Mouse (Mus musculus) fat pad, adult 2 months (tissue): ENCODE measurements around the gene Fkbp6.

Source experiments
- DNase-seq: peaks from one replicate; pipeline ENCODE4 v3.0.0-alpha.2; 2011; ENCODE audit warnings: low read depth, low spot score; ENCODE audit errors: extremely low read depth

Fkbp6 gene

DNA sequence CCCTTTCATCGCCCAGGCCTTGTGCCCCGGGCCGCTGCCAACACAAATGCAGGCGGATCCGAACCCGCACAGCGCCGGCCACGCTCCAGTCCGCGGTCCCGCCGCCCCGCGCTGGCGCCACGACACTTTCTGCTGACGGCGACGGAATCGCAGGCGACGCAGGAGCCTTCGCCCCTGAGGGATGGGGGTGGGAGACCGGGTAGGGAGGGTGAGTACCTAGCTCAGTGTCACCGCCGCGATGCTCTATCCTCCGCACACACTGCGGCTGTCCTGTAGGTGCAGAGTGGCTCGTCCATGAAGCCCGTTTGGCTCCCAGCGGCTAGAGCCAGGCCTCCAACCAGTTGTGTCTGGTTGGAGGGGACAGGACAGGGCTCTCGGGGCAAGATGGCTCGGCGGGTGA, 73.2 kb downstream of the Fkbp6 start:
- no peak for DNase-seq

DNA sequence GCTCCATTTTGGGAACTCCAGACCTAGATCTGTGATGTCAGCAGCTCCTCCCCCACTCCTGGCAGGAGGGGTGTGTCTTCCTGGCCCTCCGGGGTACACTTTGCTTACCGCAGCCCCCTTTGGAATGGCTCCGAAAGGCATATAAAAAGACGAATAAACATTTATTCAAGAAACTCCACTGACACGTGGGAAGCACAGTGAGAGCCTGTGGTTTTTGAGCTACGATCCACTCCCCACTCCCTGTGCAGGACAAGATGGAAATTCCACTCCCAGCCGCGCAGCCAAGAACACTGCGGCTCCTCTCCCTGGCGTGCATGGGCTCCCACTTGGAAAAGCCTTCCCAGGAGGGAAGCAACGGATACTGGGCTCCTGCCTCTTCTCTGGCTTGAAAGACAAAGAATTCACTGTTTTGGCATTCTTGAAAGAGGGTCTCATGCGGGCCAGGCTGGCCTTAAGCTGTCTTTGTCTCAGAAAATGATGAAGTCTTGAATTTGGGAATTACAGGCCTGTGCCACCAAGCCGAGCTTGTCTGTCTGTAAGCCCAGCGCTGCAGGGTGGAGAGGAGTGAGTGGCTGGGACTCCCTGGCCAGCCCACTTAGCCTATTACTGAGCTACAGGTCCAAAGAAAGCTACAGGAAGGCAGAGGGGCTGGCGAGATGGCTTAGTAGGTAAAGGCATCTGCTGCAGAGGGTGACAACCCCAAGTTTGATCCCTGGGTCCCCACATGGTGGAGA, 75.0 kb downstream of the Fkbp6 start:
- no peak for DNase-seq

DNA sequence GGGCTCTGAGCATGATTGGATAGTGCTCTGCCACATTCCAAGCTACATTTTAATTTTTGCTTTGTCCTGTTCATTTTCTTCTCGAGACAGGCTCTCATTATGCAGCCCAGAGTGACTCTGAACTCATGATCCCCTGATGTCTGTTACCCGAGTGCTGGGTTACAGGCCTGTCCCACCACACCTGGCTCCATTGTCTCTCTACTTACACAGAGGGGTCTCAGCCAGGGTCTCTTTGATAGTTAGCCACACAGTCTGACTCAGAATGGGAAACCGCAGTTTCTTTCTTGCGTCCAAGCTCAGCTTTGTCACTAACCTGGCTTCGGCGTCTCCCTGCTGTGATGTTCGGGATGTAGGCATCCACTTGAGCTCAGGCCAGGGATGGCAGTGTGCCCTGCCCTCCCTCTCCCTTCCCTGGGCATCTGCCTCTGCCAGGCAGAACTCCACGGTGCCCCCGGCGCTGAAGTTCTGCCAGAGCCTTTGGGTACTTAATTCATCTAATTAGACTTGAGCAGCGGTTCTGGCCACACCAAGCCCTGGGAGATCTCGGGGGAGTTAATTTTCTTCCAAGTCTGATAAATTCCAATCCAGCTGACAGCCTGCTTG, 78.2 kb downstream of the Fkbp6 start:
- DNase-seq, result no peak

DNA sequence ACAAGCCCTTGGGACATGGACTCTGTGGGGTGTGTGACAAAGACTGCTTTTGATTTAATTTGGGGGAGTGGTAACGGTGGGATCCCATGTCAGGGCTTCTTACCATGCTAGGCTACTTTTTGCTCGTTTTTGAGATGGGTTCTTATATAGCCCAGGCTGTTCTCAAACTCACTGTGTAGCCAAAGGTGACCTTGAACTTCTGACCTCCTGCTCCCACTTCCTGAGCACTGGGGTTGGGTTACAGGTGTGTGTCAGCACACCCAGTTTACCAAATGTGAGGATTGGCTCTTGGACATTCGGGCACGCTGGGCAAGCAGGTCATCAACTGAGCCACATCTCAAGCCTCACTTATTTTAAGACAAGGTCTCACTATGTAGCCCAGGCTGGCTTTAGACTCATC, 79.5 kb downstream of the Fkbp6 start:
- DNase-seq, result no peak

DNA sequence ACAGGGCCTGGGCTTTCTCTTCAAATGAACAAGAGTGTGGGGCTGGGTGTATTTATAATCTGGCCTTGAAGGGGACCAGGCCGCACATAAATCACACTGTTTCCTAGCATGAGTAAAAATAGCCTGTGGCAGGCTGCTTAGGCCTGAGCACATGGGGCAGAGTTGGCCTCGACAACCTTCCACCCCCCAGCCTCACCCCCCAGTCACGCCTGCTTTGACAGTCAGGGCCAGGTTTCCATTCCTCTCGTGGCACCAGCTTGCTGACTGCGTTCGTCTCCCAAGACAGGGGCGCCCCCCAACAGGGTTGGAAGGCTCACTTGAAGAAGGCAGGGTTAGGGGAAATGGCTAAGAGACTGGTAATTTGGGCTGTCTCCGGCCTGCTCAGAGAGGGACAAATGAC, 80.4 kb downstream of the Fkbp6 start:
- no peak for DNase-seq

DNA sequence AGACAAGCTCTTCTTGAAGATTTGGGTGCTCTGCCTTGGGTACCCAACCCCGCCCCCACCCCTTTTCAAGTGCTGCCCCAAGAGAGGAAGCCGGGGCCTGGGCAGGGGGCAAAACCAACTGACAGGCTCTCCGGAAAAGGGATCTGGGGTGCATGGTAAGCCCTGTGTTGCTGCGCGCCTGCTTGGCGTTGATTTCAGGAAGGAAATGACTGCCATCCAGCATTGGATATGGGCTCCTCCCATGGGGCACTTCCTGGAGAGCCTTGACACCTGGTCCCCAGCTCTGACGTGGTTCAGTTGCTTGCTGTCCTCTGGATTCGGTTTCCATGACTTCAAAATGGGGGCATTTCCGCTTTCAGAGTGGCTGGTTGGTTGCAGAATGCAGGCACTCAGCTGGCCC, 85.3 kb downstream of the Fkbp6 start:
- no peak for DNase-seq

DNA sequence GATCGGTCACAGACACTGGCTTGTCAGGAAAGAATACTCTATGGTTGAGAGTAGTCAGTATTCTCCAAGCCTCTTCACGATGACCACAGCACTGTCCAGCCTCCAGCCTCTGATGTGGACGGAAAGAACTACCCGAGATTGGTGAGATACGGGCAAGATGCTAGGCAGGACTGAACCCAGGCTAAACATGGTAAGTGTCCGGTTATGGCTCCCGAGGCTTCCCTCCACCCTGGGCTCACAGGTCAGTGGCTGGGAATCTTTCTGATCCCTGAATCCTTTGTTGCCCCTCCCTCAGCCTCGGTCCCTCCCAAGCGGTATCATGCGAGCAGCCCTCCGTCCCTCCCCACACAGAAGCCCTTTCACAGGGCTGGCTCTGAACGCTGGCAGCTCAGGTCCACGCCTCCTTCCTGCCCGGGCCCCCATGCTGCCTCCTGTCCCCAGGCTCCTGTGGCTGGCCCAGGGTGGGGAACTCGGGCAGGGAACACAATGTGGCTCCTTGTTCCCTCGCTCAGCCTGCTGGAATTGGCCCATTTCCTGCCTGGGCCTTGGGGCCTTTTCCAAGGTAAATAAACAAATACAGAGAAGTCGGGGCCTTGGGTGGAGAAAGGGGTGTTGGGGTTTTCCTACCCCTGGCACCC, 85.9 kb downstream of the Fkbp6 start:
- DNase-seq, result no peak

DNA sequence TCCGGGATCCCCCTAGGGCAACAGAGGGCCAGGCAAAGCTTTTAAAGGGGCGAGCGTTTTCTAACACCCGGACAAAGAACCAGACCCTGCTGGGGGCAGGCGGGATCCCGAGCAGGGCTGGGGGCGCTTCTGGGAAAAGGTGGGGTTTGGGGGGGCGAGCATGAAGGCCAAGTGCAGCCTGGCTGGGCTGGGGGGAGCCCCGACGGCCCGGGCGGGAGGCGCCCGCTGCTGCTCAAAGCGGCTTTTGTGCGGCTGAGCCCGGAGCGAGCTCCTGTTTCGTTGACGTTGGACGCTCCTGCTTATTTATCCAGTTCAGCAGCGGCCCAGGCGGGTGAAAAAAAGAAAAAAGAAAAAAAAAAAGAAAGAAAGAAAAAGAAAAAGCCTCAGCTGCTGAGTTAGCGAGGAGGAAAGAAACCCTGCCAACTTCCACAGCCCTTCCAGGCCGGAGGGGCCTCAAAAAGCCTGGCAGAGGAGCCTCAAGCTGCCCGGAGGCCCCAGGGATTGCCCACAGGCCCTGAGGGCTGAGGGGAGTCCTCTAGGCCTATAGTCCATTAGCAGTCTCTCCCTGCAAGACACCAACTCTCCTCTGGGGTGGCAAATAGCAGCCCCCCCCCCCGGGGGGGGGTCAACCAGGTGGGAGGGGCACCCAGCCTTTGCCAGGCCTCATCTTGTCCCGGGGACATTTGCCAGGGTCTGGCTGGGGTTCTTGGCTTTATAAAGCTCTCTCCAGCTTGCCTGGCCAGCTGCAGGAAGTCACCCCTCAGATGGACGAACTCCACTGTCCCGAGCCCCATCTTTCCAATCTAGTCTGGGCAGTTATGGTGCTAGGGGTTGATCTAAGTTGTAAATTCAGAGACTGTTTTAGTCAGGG, 91.3 kb downstream of the Fkbp6 start:
- DNase-seq, result no peak

DNA sequence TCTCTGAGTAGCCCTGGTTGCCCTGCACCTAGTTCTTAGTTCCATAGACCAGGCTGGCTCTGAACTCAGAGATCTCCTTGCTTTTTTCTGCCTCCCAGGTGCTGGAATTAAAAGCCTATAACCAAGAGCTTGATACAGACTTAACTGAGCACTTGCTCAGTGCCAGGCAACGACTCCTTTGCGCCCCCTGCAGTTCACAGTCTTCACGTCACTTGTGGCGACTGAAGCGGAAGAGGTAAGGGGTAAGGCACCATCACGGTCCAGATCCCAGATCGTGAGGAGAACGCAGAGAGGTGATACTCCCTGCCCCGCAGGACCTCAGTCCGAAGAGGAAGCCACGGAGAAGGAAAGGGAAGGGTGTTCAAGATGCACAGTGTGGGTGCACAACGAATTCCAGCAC, 92.3 kb downstream of the Fkbp6 start:
- DNase-seq, result no peak

DNA sequence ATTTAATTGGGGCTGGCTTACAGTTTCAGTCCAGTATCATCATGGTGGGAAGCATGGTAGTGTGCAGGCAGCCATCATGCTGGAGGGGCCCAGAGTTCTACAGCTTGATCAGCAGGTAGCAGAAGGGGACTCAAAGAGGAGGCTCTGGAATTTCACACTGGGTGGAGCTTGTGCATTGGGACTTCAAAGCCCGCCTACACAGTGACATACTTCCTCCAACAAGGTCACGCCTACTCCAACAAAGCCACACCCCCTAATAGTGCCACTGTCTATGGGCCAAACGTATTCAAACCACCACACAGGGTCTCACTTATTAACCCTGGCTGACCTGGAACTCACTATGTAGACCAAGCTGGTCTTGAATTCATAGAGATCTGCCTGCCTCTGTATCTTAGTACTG, 93.7 kb downstream of the Fkbp6 start:
- DNase-seq, result no peak

DNA sequence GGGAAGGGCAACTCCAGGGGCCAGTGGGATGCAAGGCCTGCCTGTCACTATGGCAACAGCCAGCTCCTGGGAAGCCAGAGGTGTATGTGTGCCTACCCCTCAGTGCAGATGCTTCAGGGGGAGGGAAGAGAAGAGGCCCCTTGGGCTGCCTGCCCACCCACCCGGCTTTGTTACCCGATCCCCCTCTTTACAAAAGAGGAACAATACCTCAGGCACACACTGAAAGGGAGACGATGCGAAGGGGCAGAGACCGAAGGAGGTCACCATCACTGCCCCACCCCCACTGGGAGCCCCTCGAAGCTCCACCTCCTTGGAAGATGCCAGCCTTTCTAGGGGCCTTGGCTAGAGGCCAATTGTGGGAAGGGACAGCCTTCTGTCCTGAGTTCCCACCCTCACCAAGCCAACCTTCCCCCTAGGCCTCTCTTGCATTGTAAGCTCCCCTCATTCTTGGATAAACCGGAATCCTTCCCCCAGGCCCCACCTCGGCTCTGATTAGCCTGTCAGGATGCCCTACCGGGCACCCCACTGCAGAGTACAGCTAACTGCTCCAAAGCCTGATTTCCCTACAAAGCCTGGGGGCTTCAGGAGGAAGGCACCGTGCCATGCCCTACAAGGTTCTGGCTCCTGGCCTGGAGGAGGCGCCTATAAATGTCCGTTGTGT, 96.0 kb downstream of the Fkbp6 start:
- no peak for DNase-seq

DNA sequence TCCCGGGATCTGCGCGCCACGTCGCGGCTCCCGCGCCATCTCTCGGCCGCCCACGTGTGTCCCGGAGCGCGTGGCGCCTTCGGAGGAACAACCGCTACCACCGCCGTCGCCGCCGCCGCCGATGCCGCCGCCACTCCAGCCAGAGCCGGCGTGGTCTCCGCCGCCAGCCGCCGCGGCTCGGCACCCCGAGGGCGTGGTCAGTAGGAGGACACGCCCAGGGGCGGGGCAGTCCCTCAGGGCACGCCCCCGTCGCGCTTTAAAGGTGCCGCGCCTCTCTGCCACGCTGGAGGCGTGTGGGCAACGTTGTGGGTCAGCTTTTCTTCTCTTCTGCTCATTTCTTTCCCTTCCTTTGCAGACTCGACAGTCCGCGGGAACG, 98.8 kb downstream of the Fkbp6 start, which contains the start of gene Fzd9:
Gene Fzd9 (minus strand): TSS at position 152 of the 376 bp plus-strand sequence.
- DNase-seq, result no peak

DNA sequence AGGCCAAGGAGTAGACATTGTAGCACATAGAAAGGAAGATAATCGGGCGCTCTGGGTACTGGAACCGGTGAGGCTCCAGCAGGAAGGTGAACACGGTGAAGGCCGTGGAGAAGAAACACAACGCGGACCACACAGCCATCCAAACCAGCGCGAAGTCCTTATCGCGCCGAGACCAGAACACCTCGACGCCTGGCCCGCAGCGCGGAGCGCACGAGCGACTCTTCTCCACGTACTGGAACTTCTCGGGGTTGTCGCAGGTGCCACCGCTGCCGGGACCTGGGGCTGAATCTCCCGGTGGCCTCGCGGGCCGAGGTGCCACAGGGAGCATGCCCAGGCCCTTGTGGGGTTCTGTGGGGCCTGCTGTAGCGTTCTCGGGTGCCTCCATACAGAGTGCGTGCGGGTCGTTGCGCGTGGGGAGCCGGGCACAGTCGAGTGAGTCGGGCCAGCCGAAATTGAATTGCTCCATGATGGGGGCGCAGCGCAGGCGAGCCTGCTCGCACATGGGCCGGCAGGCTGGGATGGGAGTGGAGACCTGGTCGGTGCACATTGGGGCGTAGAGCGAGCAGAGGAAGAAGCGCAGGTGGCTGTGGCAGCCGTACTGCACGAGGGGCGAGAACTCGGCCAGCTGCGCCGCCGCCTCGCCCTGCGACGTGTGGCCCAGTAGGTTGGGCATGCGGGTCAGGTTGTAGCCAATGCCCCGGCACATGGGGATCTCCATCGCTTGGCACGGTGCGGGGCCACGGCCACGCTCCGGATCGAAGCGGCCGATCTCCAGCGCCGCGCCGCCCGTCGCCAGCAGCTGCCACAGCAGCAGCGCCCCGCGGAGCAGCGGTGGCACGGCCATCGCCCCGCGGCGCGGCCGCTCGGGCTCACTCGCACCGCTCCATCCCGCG, 99.4 kb downstream of the Fkbp6 start:
- DNase-seq, result no peak

DNA sequence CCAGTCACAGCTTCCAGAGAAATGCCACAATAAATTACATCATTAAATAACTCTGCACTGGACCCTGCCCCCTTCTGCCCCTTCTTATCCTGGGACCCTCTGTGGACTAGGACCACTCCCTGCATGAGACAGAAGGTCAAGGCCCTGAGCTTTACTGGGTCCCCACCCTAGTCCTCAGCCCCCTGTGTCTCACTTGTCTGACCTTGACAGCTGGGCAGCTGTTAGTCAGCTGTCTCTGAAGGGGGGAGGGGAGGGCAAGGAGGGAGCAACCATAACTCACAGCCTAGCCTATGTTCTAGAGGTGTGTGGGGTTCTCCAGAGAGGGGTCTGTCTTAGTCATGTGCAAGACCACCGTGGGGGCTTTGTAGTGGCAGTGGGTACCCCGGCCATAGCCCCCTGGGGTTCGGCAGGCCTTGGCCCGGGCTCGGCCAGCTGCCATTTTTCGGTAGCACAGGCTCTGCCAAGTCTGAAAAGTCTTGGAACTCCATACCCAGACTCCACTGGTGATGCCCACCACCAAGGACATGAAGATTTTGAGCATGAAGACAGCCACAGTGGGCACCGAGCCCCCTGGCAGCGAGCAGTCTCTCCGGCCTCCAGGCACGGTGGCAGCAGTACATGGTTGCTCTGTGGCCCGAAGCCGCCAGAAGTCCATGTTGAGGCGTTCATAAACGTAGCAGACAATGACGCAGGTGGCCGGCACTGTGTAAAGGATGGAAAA, 100.7 kb downstream of the Fkbp6 start:
- DNase-seq, result no peak

DNA sequence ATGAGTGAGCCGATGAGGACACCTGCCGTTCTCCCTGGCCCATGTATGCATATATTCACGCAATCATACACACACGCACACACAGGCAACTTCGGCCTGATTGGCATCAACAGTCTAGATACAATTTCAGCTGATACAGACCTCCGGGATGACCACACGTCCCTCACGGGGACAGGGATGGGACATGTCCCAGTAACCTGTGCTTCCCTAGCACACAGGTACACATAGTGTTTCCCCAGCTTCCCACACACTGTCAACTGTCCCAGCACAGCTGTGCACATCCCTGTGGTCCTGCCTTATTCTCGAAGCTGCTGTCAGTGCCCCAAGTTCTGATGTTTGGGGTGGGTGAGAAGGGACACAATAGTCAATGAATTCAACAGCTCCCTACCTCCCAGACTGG, 102.5 kb downstream of the Fkbp6 start:
- DNase-seq, result no peak

DNA sequence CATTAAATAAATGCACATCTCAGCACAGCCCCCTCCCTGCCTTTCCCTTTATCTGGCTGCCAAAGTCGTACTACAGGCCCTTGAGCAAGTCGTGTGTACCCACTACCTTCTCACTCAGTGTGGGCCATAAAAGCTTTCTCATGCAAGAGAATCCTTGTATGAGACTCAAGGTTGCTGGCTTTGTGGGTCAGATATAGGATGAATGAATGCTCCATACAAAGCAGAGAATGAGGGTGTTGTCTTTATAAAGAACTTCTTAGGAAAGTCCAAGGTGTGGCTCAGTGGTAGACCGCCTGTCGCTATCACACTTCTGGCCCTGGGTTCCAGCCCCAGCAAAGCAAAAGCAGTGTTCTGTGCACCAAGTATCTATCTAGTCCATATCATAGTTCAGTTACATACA, 103.3 kb downstream of the Fkbp6 start:
- DNase-seq, result no peak

DNA sequence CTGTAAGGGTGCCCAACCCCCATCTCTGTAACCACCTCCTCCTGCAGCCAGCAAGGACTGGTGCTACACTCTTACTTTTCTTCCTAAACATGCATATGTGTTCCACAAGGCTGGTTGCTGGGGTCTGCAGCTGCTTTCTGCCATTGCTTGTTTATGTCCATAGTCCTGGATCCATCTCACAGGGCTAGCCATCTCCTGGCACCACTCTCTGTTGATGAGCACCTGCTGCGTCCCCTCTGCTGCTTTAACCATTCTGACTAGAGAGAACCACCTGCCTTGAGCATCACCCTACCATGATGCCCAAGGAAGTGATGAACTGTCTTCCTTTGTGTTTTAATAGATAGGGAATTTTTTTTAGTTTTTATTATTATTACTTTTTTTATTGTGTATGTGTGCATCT, 106.7 kb downstream of the Fkbp6 start:
- no peak for DNase-seq

DNA sequence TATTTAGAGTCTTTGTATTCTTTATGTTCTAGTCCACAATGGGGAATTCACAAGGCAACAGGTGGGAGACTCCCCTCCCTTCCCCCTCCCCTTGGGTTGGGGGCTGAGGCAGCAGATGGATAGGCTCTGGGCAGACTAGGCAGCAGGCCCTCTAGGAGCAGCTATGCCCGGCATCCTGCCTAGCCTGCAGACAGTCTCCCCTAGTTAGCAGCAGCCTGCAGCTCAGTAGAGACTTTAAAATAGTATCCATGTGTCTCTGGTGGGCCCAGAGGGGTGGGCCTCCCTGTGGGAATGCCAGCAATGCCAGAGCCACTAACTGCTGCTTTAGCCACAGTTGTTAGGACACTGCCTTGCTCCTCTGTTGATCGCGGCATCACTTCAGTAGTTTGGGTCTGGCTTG, 107.2 kb downstream of the Fkbp6 start:
- DNase-seq, result no peak

DNA sequence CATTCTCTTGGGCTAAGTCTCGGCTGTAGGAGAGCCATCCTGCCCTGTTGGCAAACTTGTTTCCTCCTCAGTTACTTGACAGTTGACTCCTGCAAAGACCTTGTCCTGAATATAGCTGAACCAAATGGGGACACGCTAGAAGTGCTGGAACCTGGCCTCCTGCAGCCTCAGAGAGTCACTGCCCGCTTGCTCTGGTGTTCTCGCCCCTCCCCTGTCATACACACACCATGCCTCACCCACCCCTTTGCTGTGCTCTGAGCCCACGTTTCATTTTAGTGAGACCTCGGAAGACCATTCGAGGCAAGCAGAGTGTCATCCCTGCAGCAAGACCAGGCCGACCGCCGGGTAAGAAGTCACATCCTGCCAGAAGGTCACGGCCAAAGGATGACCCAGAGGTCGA, 107.7 kb downstream of the Fkbp6 start:
- no peak for DNase-seq
